Mouse (Mus musculus): ENCODE measurements around the gene Prkacb.

- TF ChIP-seq POLR2A (IDR thresholded peaks at IDR 0.05; ENCODE audit: insufficient read depth, low read length) = no peak
- TF ChIP-seq CTCF (IDR thresholded peaks at IDR 0.05; ENCODE audit: low read depth, low read length) = no peak
Observed at GRCm38 (mm10) chr3:146682140-146682651, 130.6 kb downstream of the Prkacb start.
